Mouse (Mus musculus) neural tube, embryonic 15.5 days (tissue): Measurements from ENCODE around the gene Gm10375. TPM values are rescaled to one million over a fixed set of nuclear protein-coding genes. Genes with fewer than 3 reads are reported as not detected.
"Not testable (repeated sequence)": the region's sequence is repeated elsewhere in the genome, so short reads cannot be mapped to it uniquely, and the experiment has no call there.

Experiments
- ATAC-seq: fragments of 200-750 bp; cut with Nextera tagmentation; 2 replicates; pipeline ENCODE4 v1.8.0; 2017; ENCODE audit warnings: mild to moderate bottlenecking, moderate TSS enrichment, moderate library complexity; ENCODE audit not compliant: low FRiP score
- H3K27ac ChIP-seq: fragments of 300-500 bp; sonication (generic); replicated peaks from 2 replicates; pipeline ENCODE4 v1.5.1; 2015; ENCODE audit warnings: mild to moderate bottlenecking, inconsistent platforms
- H3K27me3 ChIP-seq: fragments of 300-500 bp; sonication (generic); replicated peaks from 2 replicates; pipeline ENCODE4 v1.6.1; 2015; ENCODE audit warnings: inconsistent platforms
- H3K36me3 ChIP-seq: fragments of 300-500 bp; sonication (generic); 2 replicates; pipeline ENCODE4 v1.6.1; 2015; ENCODE audit warnings: inconsistent platforms
- H3K4me1 ChIP-seq: fragments of 300-500 bp; sonication (generic); 2 replicates; pipeline ENCODE4 v1.6.1; 2015; ENCODE audit warnings: inconsistent platforms
- H3K4me2 ChIP-seq: fragments of 300-500 bp; sonication (generic); 2 replicates; pipeline ENCODE4 v1.6.1; 2015; ENCODE audit warnings: inconsistent platforms, mild to moderate bottlenecking, moderate library complexity
- H3K4me3 ChIP-seq: fragments of 300-500 bp; sonication (generic); replicated peaks from 2 replicates; pipeline ENCODE4 v1.5.1; 2015; ENCODE audit warnings: mild to moderate bottlenecking, inconsistent platforms
- H3K9ac ChIP-seq: fragments of 300-500 bp; sonication (generic); replicated peaks from 2 replicates; pipeline ENCODE4 v1.6.1; 2015; ENCODE audit warnings: mild to moderate bottlenecking, inconsistent platforms
- H3K9me3 ChIP-seq: fragments of 300-500 bp; sonication (generic); replicated peaks from 2 replicates; pipeline ENCODE4 v1.6.1; 2016; ENCODE audit warnings: inconsistent platforms
- WGBS: fragments of 180-500 bp; shearing (Covaris S2); methylation state at CpG from one replicate; pipeline ENCODE4 v1.1.7; 2015; ENCODE audit warnings: mixed read lengths; 5-methylcytosine and 5-hydroxymethylcytosine counted together
- polyA plus RNA-seq: library from polyadenylated mRNA; unstranded; fragments of >200 nt; fragmentation: Nextera tagmentation; extraction: Ambion mirVana; gene quantifications from 2 replicates; pipeline ENCODE4 v1.2.1, GENCODE M21; 2015

Gm10375 gene
- not detected in 2 replicates for polyA plus RNA-seq

GRCm38 (mm10) chr14:43607913-43608312, at the start of gene Gm10375:
Gene Gm10375 (minus strand): TSS chr14:43608013.
- H3K4me1 ChIP-seq, H3K36me3 ChIP-seq: not testable (repeated sequence)

DNA sequence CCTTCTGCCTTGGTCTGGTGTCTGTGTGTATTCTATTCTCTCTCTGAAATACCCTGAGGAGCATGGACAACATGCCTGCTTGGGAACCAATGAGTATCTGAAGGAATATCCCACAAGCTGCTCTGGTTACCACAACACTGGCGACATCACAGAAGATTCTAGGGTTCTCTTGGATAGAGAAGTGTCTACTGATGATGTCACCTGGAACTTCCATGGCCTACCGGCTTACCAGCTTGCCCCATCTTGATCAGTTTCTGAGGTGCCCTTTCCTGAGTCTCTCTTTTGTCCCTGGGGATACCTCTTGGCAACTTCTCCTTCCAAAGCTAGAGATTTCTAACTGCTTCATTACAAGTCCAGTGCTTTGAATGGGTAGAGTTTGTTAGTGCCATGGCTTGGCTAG, 28.8 kb downstream of the Gm10375 start, which contains the start of gene Gm17654:
Gene Gm17654, minus strand, starts transcription at position 101 of the 400 bp plus-strand sequence.
- WGBS: 85% methylated on average over 1 of the region's 2 CpGs
- not testable (repeated sequence) for H3K36me3 ChIP-seq, ATAC-seq

More at GRCm38 (mm10) chr14:43607913-43608312, at the start of gene Gm10375:
- not testable (repeated sequence) for H3K4me3 ChIP-seq, H3K4me2 ChIP-seq, H3K9me3 ChIP-seq, H3K27ac ChIP-seq, H3K9ac ChIP-seq, H3K27me3 ChIP-seq, ATAC-seq

GRCm38 (mm10) chr14:43577969-43578368, 29.8 kb downstream of the Gm10375 start:
- H3K9ac ChIP-seq: not testable (repeated sequence)

More for the DNA sequence above, 28.8 kb downstream of the Gm10375 start, which contains the start of gene Gm17654:
- not testable (repeated sequence) for H3K9me3 ChIP-seq, H3K4me3 ChIP-seq, H3K4me1 ChIP-seq, H3K27ac ChIP-seq, H3K9ac ChIP-seq, H3K27me3 ChIP-seq, H3K4me2 ChIP-seq

More at GRCm38 (mm10) chr14:43577969-43578368, 29.8 kb downstream of the Gm10375 start:
- H3K27ac ChIP-seq, H3K9me3 ChIP-seq, H3K4me3 ChIP-seq, H3K27me3 ChIP-seq, H3K4me1 ChIP-seq, H3K36me3 ChIP-seq, H3K4me2 ChIP-seq, ATAC-seq: not testable (repeated sequence)
- WGBS: 81% methylated on average over 4 of the region's 4 CpGs

Other genes starting within 250 kb of the Gm10375 start
- not detected in 2 replicates for gene Gm8138, start 191.7 kb downstream of the Gm10375 start, polyA plus RNA-seq
- not detected in 2 replicates for gene Gm5799, start 64.4 kb downstream of the Gm10375 start, polyA plus RNA-seq
- not detected in 2 replicates for gene Gm17654, start 28.9 kb downstream of the Gm10375 start, polyA plus RNA-seq
- not detected in 2 replicates for gene Gm8165, start 69.2 kb upstream of the Gm10375 start, polyA plus RNA-seq
- gene Gm7324, start 89.8 kb upstream of the Gm10375 start, polyA plus RNA-seq: 0.61 and 0.92 TPM in 2 replicates
- not detected in 2 replicates for gene Gm16506, start 119.5 kb upstream of the Gm10375 start, polyA plus RNA-seq
- gene Gm6526, start 139.9 kb upstream of the Gm10375 start, polyA plus RNA-seq: not detected in 2 replicates
- not detected in 2 replicates for gene Gm8180, start 176.7 kb upstream of the Gm10375 start, polyA plus RNA-seq